Mouse (Mus musculus): ENCODE measurements at regions not wholly inside any gene's neighbourhood (a gene's known extent, or its start where the extent isn't known, plus 50 kb on each side); places are given as distances from the start of the nearest gene placed in this dataset.

DNA sequence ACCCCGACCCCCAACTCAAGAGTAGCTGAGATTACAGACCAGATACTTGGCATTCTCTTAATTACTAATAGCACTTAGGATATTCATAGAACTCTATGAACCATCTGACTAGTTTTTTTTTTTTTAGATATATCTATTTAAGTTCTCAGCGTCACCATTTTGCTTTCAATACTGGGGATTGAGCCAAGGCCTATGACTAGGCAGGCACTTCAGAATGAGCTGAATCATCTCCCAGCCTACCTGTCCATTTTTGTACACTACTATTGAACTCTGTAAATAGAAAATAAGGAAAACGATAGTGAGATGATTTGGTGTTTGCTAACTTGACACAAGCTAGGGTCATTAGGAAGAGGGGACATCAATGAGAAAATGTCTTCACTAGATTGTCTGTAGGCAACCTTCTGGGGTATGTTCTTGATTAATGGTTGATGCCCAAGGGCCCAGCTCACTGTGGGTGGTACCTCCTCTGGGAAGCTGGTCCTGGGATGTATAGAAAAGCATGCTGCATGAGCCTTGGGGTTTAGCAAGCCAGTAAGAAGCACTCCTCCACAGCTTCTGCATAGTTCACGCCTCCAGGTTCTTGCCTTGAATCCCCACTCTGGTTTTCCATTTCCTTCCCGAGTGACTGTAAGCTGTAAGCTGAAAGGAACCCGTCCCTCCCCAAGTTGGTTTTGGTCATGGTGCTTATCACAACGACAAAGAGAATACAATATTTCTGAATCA is 603.5 kb upstream of the Arpp21 start:
- TF ChIP-seq CTCF (conservative IDR thresholded peaks at IDR 0.05; ENCODE audit: insufficient read depth, insufficient read length, low read depth, low read length) (no peak), POLR2A (IDR thresholded peaks at IDR 0.05; ENCODE audit: low read depth, low read length) (no peak)
